Mouse (Mus musculus): Measurements from ENCODE around the gene Tmem204. TPM values are rescaled to one million over a fixed set of nuclear protein-coding genes. Genes with fewer than 3 reads are reported as not detected.

Tmem204 gene
- 2.8 TPM for polyA plus RNA-seq (2014; fragmentation: Illumina TruSeq; extraction: RNeasy Lipid Tissue Mini Kit (QIAGEN cat#74804); ENCODE audit: low read depth, low replicate concordance)

DNA sequence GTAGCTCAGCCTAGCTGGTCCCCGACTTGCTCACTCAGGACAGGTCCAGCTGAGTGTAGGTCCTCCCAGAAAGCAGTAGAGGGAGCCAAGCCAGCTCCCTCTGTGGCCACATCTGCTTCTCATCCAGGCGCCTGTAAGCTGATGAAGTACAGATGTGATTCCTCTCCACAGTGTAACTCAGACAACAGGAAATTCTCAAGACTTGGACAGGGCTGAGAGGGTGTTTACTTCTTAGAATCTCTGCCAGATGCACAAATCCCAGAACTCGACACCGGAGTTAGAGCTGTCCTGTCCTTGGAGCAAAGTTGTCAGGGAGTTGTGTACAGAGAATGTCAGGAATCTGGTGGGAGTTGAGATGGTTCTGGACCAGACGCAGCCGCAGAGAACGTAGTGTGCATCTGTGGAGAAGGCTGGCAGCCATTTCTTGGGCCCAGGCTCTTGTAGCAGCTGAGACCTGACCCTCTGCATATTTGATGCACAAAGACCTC lies at the start of gene Tmem204:
TSS of gene Tmem204 (minus strand) at position 148 of the 488 bp plus-strand sequence.

DNA sequence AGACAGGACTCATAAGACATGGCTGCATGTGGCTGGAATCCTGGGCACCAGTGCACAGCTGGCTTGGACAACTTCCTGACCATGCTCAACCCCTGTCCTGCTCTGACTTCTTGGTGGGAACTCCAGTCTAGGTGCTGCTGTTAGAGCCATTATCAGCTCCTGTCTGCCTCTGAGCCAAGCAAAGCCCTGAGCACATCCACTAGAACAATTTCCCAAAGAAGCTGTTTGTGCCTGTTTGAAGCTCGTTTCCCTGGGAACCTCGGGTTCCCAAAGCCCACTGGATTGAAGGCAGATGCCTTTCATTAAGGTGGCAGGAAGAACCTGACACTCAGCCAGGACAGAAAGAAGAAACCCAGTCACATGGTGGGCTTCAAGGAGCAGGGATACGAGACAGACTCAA lies 37.0 kb upstream of the Tmem204 start, which contains the start of gene Ptx4:
TSS of gene Ptx4 (plus strand) at position 355 of the 400 bp plus-strand sequence.

DNA sequence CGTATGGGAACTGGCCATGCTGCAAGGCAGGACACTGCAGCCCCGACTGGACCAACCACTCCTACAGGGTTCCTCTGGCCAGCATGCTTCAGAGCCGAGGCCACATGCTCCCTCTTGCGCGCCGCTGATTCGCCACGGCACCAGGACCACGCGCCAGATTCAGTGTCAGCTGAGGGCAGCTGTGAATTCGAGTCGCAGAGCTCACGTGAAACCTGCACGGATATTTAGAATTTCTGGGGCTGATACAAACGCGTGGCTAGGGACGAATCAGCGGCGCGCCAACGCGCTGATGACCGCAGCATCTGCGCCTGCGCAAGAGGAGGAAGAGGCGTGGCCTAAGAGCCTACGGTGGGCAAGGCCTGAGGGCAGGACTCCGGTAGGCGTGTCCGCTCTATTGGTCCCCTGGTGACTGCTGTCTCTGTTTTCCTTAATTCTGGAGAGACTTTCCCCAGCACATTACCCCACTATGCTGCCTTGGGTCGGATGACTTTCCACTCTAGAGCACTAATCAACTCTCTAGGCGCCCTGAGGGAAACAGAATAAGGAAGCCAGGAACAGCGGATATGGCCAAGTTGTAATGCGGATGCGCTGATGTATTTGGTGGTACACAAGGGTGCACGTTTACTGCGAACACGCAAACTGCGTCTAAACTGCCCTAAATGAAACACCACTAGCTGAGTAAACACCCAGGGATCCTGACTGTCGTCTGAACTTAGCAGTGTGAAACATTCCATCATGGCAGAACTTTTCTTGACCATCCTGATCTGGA lies 32.5 kb upstream of the Tmem204 start, which contains the start of gene Telo2:
TSS of gene Telo2 (minus strand) at position 304 of the 769 bp plus-strand sequence.

DNA sequence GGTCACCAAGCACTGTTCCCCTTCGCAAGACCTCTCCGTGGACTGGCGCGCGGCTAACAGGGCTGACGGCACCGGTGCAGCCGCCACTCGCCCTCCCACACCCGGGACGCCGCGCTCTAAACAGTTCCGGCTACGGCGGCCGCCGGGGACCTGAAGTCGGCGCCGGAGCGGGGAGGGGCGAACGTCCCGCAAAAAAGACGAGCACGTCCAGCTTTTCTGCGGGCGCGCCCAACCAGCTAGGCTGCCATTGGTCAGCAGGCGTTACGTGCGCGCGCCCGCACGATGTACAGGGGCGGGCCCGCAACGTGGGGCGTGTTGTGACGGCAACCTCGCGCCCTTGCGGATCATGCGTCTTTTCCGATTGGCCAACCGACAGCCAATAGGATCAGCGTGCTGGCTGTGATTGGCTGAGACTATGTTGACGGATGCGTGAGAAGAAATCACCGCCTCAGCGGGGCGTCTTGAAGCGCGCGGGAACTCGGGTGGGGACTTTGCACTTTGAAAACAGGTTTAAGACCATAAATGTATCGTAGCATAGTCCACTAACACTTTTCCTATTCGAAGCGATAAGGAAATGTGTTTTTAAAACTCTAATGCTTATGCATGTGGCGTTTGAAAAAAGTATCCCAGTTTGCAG lies 67.6 kb downstream of the Tmem204 start, which contains the start of the genes Cramp1l and Ift140:
TSS of gene Cramp1l (minus strand) at position 134 of the 637 bp plus-strand sequence.
TSS of gene Ift140 (plus strand) at position 431 of the 637 bp plus-strand sequence.

Other genes with a start within 250 kb of the Tmem204 start
- gene Hagh, start 243.4 kb downstream of the Tmem204 start, polyA plus RNA-seq (2014; fragmentation: Illumina TruSeq; extraction: RNeasy Lipid Tissue Mini Kit (QIAGEN cat#74804); ENCODE audit: low read depth, low replicate concordance) = 10.6 TPM
- gene Fahd1, start 233.2 kb downstream of the Tmem204 start, polyA plus RNA-seq (2014; fragmentation: Illumina TruSeq; extraction: RNeasy Lipid Tissue Mini Kit (QIAGEN cat#74804); ENCODE audit: low read depth, low replicate concordance) = 194 TPM
- not detected for gene Igfals, start 217.6 kb downstream of the Tmem204 start, polyA plus RNA-seq (2014; fragmentation: Illumina TruSeq; extraction: RNeasy Lipid Tissue Mini Kit (QIAGEN cat#74804); ENCODE audit: low read depth, low replicate concordance)
- 2.7 TPM for gene Nubp2, start 197.2 kb downstream of the Tmem204 start, polyA plus RNA-seq (2014; fragmentation: Illumina TruSeq; extraction: RNeasy Lipid Tissue Mini Kit (QIAGEN cat#74804); ENCODE audit: low read depth, low replicate concordance)
- not detected for gene Spsb3, start 196.9 kb downstream of the Tmem204 start, polyA plus RNA-seq (2014; fragmentation: Illumina TruSeq; extraction: RNeasy Lipid Tissue Mini Kit (QIAGEN cat#74804); ENCODE audit: low read depth, low replicate concordance)
- gene Eme2, start 188.5 kb downstream of the Tmem204 start, polyA plus RNA-seq (2014; fragmentation: Illumina TruSeq; extraction: RNeasy Lipid Tissue Mini Kit (QIAGEN cat#74804); ENCODE audit: low read depth, low replicate concordance) = 2.0 TPM
- gene Mrps34, start 188.5 kb downstream of the Tmem204 start, polyA plus RNA-seq (2014; fragmentation: Illumina TruSeq; extraction: RNeasy Lipid Tissue Mini Kit (QIAGEN cat#74804); ENCODE audit: low read depth, low replicate concordance) = 1.8 TPM
- 1.0 TPM for gene Nme3, start 187.1 kb downstream of the Tmem204 start, polyA plus RNA-seq (2014; fragmentation: Illumina TruSeq; extraction: RNeasy Lipid Tissue Mini Kit (QIAGEN cat#74804); ENCODE audit: low read depth, low replicate concordance)
- gene Mapk8ip3, start 146.6 kb downstream of the Tmem204 start, polyA plus RNA-seq (2014; fragmentation: Illumina TruSeq; extraction: RNeasy Lipid Tissue Mini Kit (QIAGEN cat#74804); ENCODE audit: low read depth, low replicate concordance) = 7.2 TPM
- 62.0 TPM for gene Jpt2, start 122.9 kb downstream of the Tmem204 start, polyA plus RNA-seq (2014; fragmentation: Illumina TruSeq; extraction: RNeasy Lipid Tissue Mini Kit (QIAGEN cat#74804); ENCODE audit: low read depth, low replicate concordance)
- gene Cramp1l, start 67.8 kb downstream of the Tmem204 start, polyA plus RNA-seq (2014; fragmentation: Illumina TruSeq; extraction: RNeasy Lipid Tissue Mini Kit (QIAGEN cat#74804); ENCODE audit: low read depth, low replicate concordance) = 12.3 TPM
- gene Ift140, start 67.5 kb downstream of the Tmem204 start, polyA plus RNA-seq (2014; fragmentation: Illumina TruSeq; extraction: RNeasy Lipid Tissue Mini Kit (QIAGEN cat#74804); ENCODE audit: low read depth, low replicate concordance) = 8.1 TPM
- 3.0 TPM for gene Telo2, start 32.4 kb upstream of the Tmem204 start, polyA plus RNA-seq (2014; fragmentation: Illumina TruSeq; extraction: RNeasy Lipid Tissue Mini Kit (QIAGEN cat#74804); ENCODE audit: low read depth, low replicate concordance)
- gene Ptx4, start 37.2 kb upstream of the Tmem204 start, polyA plus RNA-seq (2014; fragmentation: Illumina TruSeq; extraction: RNeasy Lipid Tissue Mini Kit (QIAGEN cat#74804); ENCODE audit: low read depth, low replicate concordance) = not detected
- gene Clcn7, start 49.8 kb upstream of the Tmem204 start, polyA plus RNA-seq (2014; fragmentation: Illumina TruSeq; extraction: RNeasy Lipid Tissue Mini Kit (QIAGEN cat#74804); ENCODE audit: low read depth, low replicate concordance) = 4.3 TPM
- not detected for gene Ccdc154, start 78.9 kb upstream of the Tmem204 start, polyA plus RNA-seq (2014; fragmentation: Illumina TruSeq; extraction: RNeasy Lipid Tissue Mini Kit (QIAGEN cat#74804); ENCODE audit: low read depth, low replicate concordance)
- not detected for gene Gm38655, start 91.9 kb upstream of the Tmem204 start, polyA plus RNA-seq (2014; fragmentation: Illumina TruSeq; extraction: RNeasy Lipid Tissue Mini Kit (QIAGEN cat#74804); ENCODE audit: low read depth, low replicate concordance)
- gene BC003965, start 101.0 kb upstream of the Tmem204 start, polyA plus RNA-seq (2014; fragmentation: Illumina TruSeq; extraction: RNeasy Lipid Tissue Mini Kit (QIAGEN cat#74804); ENCODE audit: low read depth, low replicate concordance) = 19.8 TPM
- 14.3 TPM for gene Unkl, start 104.8 kb upstream of the Tmem204 start, polyA plus RNA-seq (2014; fragmentation: Illumina TruSeq; extraction: RNeasy Lipid Tissue Mini Kit (QIAGEN cat#74804); ENCODE audit: low read depth, low replicate concordance)
- 10.1 TPM for gene Gnptg, start 156.5 kb upstream of the Tmem204 start, polyA plus RNA-seq (2014; fragmentation: Illumina TruSeq; extraction: RNeasy Lipid Tissue Mini Kit (QIAGEN cat#74804); ENCODE audit: low read depth, low replicate concordance)
- gene Tsr3, start 156.6 kb upstream of the Tmem204 start, polyA plus RNA-seq (2014; fragmentation: Illumina TruSeq; extraction: RNeasy Lipid Tissue Mini Kit (QIAGEN cat#74804); ENCODE audit: low read depth, low replicate concordance) = 3.8 TPM
- gene Baiap3, start 172.8 kb upstream of the Tmem204 start, polyA plus RNA-seq (2014; fragmentation: Illumina TruSeq; extraction: RNeasy Lipid Tissue Mini Kit (QIAGEN cat#74804); ENCODE audit: low read depth, low replicate concordance) = not detected
- 216 TPM for gene Ube2i, start 191.0 kb upstream of the Tmem204 start, polyA plus RNA-seq (2014; fragmentation: Illumina TruSeq; extraction: RNeasy Lipid Tissue Mini Kit (QIAGEN cat#74804); ENCODE audit: low read depth, low replicate concordance)
- not detected for gene Prss34, start 214.8 kb upstream of the Tmem204 start, polyA plus RNA-seq (2014; fragmentation: Illumina TruSeq; extraction: RNeasy Lipid Tissue Mini Kit (QIAGEN cat#74804); ENCODE audit: low read depth, low replicate concordance)
- gene Prss28, start 225.1 kb upstream of the Tmem204 start, polyA plus RNA-seq (2014; fragmentation: Illumina TruSeq; extraction: RNeasy Lipid Tissue Mini Kit (QIAGEN cat#74804); ENCODE audit: low read depth, low replicate concordance) = not detected
- not detected for gene Prss29, start 235.1 kb upstream of the Tmem204 start, polyA plus RNA-seq (2014; fragmentation: Illumina TruSeq; extraction: RNeasy Lipid Tissue Mini Kit (QIAGEN cat#74804); ENCODE audit: low read depth, low replicate concordance)

Measured in sigmoid colon, adult 10 weeks (tissue).